Mouse (Mus musculus) brain, embryonic 14.5 days (tissue): Measurements from ENCODE around the gene Agrn. TPM values are rescaled to one million over a fixed set of nuclear protein-coding genes. Genes with fewer than 3 reads are reported as not detected.
A peak's percentile ranks its signal among the peaks of the same experiment; 100 is the strongest.

Experiments
- DNase-seq: peaks from one replicate; pipeline ENCODE4 v3.0.0-alpha.2; 2011; ENCODE audit warnings: low read depth
- CTCF ChIP-seq: fragments of 200-500 bp; IDR thresholded peaks from 2 replicates; pipeline ENCODE4 v1.5.1; 2012; ENCODE audit warnings: inconsistent platforms, mild to moderate bottlenecking, moderate library complexity, borderline replicate concordance; ENCODE audit not compliant: insufficient read depth, insufficient read length; ENCODE audit errors: extremely low read depth
- POLR2A ChIP-seq: fragments of 200-500 bp; IDR thresholded peaks from 2 replicates; pipeline ENCODE4 v1.6.1; 2012; ENCODE audit warnings: mild to moderate bottlenecking, inconsistent platforms, borderline replicate concordance; ENCODE audit not compliant: poor library complexity, insufficient read depth, insufficient read length, severe bottlenecking; ENCODE audit errors: extremely low read depth
- polyA plus RNA-seq: library from polyadenylated mRNA; depleted of rRNA; stranded (reverse); fragments of >200 nt; gene quantifications from 2 replicates; pipeline ENCODE4 v1.2.3, GENCODE M21; 2012; rRNA removed

The Agrn gene
- polyA plus RNA-seq, result 475 and 507 TPM in 2 replicates

DNA sequence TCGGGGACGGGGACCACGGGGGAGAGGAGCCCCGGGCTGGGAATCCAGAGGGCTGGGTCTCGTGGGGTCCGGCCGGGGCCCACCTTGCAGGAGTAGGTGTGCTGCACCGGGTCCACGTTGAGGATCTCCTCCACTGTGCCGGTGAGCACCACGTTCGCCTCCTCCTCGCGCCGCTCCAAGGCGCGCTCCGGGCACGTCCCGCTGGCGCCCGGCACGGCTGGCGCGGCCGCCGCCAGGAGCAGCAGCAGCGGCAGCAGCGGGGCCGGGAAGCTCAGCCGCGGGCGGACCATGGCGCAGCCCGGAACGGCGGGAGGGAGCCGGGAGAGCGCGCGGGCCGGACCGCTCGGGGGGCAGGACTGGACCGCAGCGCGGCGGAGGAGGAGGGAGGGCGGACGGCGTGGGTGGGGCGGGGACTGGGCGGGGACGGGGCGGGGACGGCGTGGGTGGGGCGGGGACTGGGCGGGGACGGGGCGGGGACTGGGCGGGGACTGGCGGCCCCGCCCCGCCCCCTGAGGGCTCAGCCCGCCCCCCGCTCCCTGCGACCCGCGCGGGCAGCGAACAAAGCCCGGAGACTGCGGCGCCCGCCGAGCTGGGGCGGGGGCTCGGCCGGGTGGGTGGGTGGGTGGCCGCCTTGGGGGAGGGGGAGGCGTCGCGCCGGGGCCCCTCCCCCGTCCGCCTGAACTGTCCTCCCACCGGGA is at the start of gene Agrn:
Gene Agrn (minus strand): TSS at position 358 of the 698 bp plus-strand sequence.
- DNase-seq, result no peak
- peak; percentile 69 for TF ChIP-seq POLR2A
- TF ChIP-seq CTCF, result no peak

DNA sequence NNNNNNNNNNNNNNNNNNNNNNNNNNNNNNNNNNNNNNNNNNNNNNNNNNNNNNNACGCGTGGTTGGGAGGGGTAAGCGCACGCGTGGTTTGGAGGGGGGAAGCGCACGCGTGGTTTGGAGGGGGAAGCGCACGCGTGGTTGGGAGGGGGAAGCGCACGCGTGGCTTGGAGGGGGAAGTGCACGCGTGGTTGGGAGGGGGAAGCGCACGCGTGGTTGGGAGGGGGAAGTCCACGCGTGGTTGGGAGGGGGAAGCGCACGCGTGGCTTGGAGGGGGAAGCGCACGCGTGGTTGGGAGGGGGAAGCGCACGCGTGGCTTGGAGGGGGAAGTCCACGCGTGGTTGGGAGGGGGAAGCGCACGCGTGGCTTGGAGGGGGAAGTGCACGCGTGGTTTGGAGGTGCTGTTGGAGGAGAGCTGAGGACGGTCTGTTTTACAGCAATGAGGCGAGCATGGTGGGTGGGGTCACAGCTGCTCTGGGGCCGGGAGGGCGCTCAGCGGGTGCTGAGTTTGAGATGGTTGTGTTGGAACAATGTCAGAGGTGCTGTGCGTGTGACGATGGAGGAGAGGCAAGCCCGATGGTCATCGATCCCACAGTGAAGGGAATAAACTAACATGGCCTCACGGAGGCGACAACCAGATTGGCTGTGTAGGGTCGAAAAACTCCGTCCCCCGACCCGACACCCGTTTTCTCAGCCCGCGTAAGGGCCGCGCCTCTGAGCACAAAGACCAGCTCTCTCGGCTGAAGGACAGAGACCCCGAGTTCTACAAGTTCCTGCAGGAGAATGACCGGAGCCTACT is 39.6 kb upstream of the Agrn start:
- TF ChIP-seq CTCF (no peak), POLR2A (no peak)
- no peak for DNase-seq

DNA sequence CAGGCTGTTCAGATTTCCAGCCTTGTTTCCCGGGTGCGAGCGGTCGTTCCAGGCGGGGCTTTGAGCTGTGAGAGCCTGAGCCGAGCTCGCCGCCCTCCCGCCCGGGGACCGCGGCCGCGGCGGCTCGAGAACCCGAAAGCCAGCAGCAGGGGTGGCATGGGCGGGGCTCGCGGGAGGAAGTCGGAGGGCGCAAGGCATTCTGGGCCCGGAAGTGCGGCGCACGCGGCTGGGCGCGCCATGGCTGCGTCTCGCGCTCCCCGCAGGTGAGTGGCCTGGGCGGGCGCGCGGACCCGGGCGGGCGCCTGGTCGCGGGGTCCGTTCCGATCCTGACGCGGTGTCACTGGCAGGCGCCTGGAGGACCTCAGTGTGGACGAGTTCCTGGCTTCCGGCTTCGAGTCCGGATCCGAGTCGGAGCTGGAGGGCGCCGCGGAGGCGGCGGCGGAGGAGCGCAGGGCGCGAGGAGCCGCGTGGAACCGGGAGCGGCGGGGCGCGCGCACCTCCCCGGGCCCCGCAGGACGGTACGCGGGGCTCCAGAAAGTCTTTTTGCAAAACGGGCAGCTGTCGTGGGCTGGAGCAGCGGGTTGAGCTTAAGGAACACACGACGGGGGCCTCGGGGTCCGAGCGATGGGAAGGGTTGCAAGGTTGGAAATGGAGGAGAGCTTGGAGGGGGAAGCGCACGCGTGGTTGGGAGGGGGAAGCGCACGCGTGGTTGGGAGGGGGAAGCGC is 38.7 kb upstream of the Agrn start, which contains the start of gene Noc2l:
Gene Noc2l (plus strand): TSS at position 203 of the 726 bp plus-strand sequence.
- DNase-seq, result peak; percentile 98
- TF ChIP-seq CTCF, result no peak
- TF ChIP-seq POLR2A, result peak; percentile 97

DNA sequence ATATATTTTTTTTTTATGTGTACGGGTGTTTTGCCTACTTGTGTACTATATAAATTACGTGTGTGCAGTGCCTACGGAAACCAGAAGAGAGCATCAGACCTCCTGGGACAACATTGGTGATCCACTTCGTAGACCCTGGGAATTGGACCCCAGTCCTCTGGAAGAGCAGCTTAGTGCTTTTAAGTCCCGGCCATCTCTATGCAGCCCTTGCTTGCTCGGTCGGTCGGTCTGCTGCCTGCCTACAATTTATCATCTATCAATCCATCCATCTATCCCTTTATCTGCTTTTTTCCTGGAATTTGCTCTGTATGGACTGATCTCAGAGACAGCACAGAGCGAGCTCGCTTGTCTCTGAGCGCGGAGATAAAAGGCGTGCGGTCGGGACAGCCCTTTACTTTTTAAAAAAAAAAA is 38.1 kb upstream of the Agrn start:
- DNase-seq, result peak; percentile 92
- TF ChIP-seq POLR2A (no peak), CTCF (peak; percentile 41; the same call in 1 of the 2 replicates)

DNA sequence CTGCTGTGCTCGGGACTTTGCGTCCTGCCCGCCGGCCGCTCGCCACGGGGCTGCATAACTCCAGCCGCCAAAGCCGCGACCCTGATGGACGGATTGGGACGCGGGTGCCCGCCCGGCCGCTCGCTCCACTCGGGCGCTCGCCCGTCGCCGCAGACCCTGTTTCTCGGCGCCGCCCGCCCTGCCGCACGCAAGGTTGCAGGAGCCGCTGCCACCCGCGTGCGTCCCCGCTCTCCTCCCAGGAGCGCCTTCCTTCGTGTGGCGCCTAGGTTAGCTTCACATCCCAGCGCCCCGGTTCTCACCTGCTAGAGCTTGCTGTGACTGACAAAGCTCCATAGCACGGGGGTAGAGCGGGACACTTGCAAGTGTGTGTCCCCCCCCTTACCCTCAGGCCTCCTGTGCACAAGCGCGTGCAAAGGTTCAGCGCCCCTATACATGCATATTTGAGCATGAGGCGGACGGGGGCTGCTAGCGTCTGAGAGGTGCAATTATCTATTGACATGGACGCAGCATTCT is 37.5 kb upstream of the Agrn start, which contains the start of gene Plekhn1:
Gene Plekhn1 (minus strand): TSS at position 157 of the 513 bp plus-strand sequence.
- DNase-seq, result peak; percentile 93

DNA sequence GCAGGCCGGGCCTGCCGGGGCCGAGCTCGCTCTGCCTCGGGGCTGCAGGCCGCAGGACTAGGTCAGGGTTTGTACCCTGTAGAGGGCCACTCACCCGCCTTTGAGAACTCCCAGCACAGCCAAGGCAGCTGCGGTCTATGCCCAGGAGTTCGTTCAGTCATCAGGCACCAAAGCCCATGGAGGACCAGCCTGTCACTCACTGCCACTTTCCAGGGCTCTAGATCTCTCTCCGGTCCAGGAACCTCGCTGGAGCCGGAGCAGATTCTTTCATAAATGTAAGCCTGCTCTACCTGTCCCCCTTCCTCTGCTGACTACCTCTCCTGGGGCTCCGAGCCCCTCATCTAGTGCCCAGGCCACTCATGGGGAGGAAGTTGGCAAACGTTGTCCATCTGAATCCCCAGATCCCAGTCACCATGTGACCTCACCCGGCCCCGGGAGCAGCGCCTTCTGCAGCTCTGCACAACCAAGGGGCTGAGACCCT is 36.8 kb upstream of the Agrn start:
- peak; percentile 61 for DNase-seq

More for the DNA sequence above, 37.5 kb upstream of the Agrn start, which contains the start of gene Plekhn1:
- no peak for TF ChIP-seq CTCF
- peak; percentile 49; the same call in 1 of the 2 replicates for TF ChIP-seq POLR2A

DNA sequence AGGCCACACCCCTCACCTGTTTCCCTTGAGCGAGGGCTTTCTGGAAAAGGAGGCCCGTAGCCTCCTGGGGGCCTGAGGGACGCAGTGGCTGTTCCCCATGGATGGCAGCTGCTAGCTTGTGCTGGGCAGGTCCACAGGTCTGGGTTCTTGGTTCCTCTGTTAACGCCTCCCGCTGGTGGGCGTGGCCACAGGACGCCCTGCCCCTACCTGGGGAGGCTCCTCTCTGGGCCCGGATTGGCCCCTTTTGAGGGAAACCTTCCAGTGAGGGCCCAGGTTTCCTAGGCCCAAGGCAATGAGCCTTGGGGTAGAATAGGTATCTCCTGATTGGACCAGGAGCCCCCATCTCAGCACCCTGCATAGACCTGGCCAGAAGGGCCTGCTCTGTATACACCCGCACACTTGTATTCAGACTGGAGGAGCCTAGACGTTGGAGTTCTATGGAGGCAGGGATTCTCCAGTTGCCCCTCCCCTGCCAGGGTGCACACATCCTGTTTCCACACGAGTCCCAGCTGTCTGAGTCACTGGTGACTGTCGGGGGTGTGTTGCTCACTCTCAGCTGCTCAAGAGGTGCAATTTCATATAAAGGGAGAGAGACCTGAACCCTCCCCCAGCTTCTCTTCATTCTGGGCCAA is 31.2 kb upstream of the Agrn start:
- DNase-seq, result no peak
- TF ChIP-seq CTCF (no peak), POLR2A (no peak)

More for the DNA sequence above, 36.8 kb upstream of the Agrn start:
- no peak for TF ChIP-seq CTCF
- no peak for TF ChIP-seq POLR2A

DNA sequence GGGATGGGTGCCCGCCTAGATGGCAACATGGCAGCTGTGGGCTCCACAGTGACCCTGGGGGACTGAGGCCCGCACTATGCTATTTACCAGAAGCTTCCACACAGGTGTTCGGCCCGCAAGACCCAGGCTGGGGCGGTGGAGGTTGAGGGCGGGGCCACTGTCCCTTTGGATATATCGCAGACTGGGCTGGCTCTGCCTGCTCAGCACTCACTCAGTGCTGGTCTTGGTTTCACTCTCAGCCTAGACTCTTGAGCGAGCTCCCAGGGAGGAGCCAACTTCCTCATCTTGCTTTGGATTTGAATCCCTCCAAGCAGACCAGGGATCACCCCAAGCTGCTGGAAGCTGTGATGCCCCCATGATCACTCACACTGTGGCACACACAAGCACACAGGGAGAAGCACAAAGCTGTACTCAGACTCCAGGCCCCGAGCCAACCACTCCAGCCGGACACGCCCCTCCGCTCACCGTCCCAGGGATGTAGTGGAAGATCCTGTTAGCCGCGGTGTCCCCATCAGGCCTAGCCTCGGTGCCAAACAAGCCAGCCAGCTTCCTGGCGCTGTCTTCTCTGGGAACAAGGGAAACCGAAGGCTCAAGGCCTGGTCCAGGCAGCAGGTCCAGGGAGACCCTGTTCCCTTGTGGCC is 30.6 kb upstream of the Agrn start:
- no peak for TF ChIP-seq CTCF
- peak; percentile 52 for DNase-seq

DNA sequence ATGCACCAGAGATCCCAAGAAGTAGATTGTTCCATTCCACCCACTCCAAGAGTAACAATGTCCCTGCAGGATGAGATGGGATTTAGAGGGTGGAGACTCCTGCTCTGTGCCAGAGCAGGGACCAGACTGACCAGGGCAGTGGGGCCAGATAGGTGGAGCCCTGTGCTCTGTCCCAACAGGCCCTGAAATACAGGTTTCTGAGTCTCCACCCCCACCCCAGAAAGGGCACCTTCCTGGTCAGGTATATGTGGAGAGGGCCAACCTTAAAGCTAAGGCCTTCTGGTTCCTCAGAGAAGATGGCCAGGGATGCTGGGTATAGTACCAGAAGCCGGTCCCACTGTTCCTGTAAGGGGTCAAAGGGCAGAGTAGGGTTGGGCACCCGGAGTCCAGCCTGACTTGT is 27.0 kb upstream of the Agrn start:
- no peak for DNase-seq
- TF ChIP-seq CTCF (no peak), POLR2A (no peak)

DNA sequence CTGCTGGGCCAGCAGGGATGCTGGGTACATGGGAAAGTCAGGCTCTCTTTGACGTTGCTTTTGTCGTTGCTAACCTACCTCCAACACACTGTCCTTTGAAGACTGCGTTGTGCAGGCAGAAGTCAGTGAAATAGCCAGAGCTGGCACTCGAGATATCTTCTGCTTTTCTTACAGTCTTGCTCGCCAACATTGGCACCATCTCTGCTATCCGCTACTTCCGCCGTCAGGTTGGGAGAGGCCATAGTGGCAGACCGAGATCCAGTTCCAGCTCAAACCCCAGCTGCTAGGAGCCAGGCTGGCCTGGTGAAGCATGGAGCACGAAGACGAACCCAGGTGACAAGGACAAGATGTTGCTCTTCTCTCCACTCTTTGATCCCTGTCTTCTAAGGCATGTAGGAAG is 22.6 kb upstream of the Agrn start:
- TF ChIP-seq POLR2A, result no peak
- no peak for TF ChIP-seq CTCF
- no peak for DNase-seq

DNA sequence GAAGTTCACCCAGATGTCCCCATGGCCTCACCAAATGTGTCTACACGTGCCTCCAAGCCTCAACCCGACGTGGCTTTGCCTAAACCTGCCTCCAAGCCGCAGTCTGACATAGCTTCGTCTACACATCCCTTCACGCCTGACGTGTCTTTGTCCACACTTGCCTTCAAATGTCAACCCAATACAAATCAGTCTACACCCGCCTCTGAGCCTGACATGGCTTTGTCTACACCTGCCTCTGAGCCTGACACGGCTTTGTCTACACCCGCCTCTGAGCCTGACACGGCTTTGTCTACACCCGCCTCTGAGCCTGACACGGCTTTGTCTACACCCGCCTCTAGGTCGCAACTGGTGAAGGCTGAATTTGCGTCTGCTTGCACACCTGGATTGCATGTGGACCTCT is 20.6 kb upstream of the Agrn start:
- no peak for DNase-seq
- no peak for TF ChIP-seq CTCF
- no peak for TF ChIP-seq POLR2A
